Mouse (Mus musculus) E14TG2a.4 (cell line): ENCODE results near the gene Slc35e3.

Source experiments
- CTCF ChIP-seq: conservative IDR thresholded peaks from 2 replicates; pipeline ENCODE4 v1.5.1; 2014; ENCODE audit warnings: low read length
- NANOG ChIP-seq: IDR thresholded peaks from 2 replicates; pipeline ENCODE4 v1.6.1; 2014; ENCODE audit warnings: borderline replicate concordance, low read length, mixed read lengths
- POU5F1 ChIP-seq: IDR thresholded peaks from 2 replicates; pipeline ENCODE4 v1.6.1; 2014; ENCODE audit warnings: low read length, borderline replicate concordance

GRCm38 (mm10) chr10:117743917-117744316 is 2.2 kb downstream of the Slc35e3 start:
- TF ChIP-seq CTCF (no peak), NANOG (no peak), POU5F1 (no peak)
